Mouse (Mus musculus): Measurements from ENCODE around the gene Nlgn1.

- TF ChIP-seq POLR2A (IDR thresholded peaks at IDR 0.05; ENCODE audit: insufficient read length, low read depth) (no peak), MAX (IDR thresholded peaks at IDR 0.05; ENCODE audit: low read depth) (no peak), TCF12 (IDR thresholded peaks at IDR 0.05; ENCODE audit: insufficient read depth, poor library complexity, severe bottlenecking) (no peak), POLR2AphosphoS2 (IDR thresholded peaks at IDR 0.05; ENCODE audit: insufficient read length, low read depth) (no peak)
These were observed 22.3 kb upstream of the Nlgn1 start for GRCm38 (mm10) chr3:26354483-26355030.
